Mouse (Mus musculus) heart, embryonic 16.5 days (tissue): ENCODE results near the gene Adamts9. TPM values are rescaled to one million over a fixed set of nuclear protein-coding genes. Genes with fewer than 3 reads are reported as not detected.

Experiments used
- ATAC-seq: fragments of 200-750 bp; cut with Nextera tagmentation; replicated peaks from 2 replicates; pipeline ENCODE4 v1.8.0; 2017; ENCODE audit warnings: moderate number of reproducible peaks; ENCODE audit not compliant: insufficient read depth, low FRiP score; ENCODE audit errors: extremely low read depth
- H3K27ac ChIP-seq: fragments of 300-500 bp; sonication (generic); 2 replicates; pipeline ENCODE4 v1.5.1; 2014; ENCODE audit warnings: mild to moderate bottlenecking, low read length, control low read depth, moderate library complexity
- H3K27me3 ChIP-seq: fragments of 300-500 bp; sonication (generic); 2 replicates; pipeline ENCODE4 v1.6.1; 2014; ENCODE audit warnings: low read length, mixed read lengths; ENCODE audit not compliant: control insufficient read depth, insufficient read depth
- H3K36me3 ChIP-seq: fragments of 300-500 bp; sonication (generic); 2 replicates; pipeline ENCODE4 v1.6.1; 2014; ENCODE audit not compliant: control insufficient read depth, insufficient read depth
- H3K4me1 ChIP-seq: fragments of 300-500 bp; sonication (generic); 2 replicates; pipeline ENCODE4 v1.6.1; 2014; ENCODE audit warnings: low read length, mixed read lengths; ENCODE audit not compliant: control insufficient read depth, insufficient read depth
- H3K4me2 ChIP-seq: fragments of 300-500 bp; sonication (generic); 2 replicates; pipeline ENCODE4 v1.6.1; 2014; ENCODE audit warnings: low read depth, mild to moderate bottlenecking, control low read depth, low read length
- H3K4me3 ChIP-seq: fragments of 300-500 bp; sonication (generic); 2 replicates; pipeline ENCODE4 v1.5.1; 2014; ENCODE audit warnings: mild to moderate bottlenecking, control low read depth, low read length
- H3K9ac ChIP-seq: fragments of 300-500 bp; sonication (generic); 2 replicates; pipeline ENCODE4 v1.6.1; 2014; ENCODE audit warnings: low read length, control low read depth
- H3K9me3 ChIP-seq: fragments of 300-500 bp; sonication (generic); replicated peaks from 2 replicates; pipeline ENCODE4 v1.6.1; 2016; ENCODE audit warnings: low read length; ENCODE audit not compliant: control insufficient read depth
- WGBS: fragments of 180-500 bp; shearing (Covaris S2); extraction: QIAGEN DNeasy Blood & Tissue Kit; methylation state at CpG from one replicate; pipeline ENCODE4 v1.1.7; 2014; 5-methylcytosine and 5-hydroxymethylcytosine counted together
- polyA plus RNA-seq: library from polyadenylated mRNA; unstranded; fragments of >200 nt; fragmentation: Nextera tagmentation; extraction: Ambion mirVana; gene quantifications from 2 replicates; pipeline ENCODE4 v1.2.1, GENCODE M21; 2015

Gene Adamts9
- polyA plus RNA-seq, 1 experiment from 2014 or later = 6.3 TPM

- no peaks in the 10 kb centered on the region for H3K27me3 ChIP-seq
- WGBS = 25% methylated on average over 7 of the region's 7 CpGs
- no peak for ATAC-seq
- no peaks in the 10 kb centered on the region for H3K9me3 ChIP-seq
- H3K4me3 ChIP-seq = no peak overlapping the region
- peaks cover 2% of the 10 kb centered on the region; the same call in 1 of the 2 replicates for H3K4me1 ChIP-seq
- H3K4me2 ChIP-seq = no peak overlapping the region
- H3K36me3 ChIP-seq = no peaks in the 10 kb centered on the region
- H3K9ac ChIP-seq = no peak overlapping the region
- no peak overlapping the region for H3K27ac ChIP-seq
These were observed 215.8 kb downstream of the Adamts9 start for GRCm38 (mm10) chr6:92727351-92727986.

DNA sequence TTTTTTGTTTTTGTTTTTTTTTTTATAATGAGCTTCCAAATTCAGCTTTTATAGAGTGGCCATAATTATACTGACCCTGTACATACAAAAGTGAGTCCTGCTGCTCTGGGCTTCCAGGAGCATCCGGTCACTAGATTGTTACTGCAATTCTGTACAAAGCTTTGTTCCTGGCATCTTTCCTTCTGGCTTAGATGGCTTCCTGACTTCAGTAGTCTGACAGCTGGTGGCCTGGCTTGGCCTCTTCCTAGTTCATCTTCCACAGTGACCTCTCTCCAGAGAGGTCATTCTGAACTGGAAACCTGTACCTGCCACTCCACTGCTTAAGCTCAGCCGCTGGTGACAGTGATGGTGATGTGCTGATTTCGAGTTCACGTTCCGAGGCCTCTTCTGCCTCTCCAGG is 217.2 kb downstream of the Adamts9 start:
- 63% methylated on average over 5 of the region's 5 CpGs for WGBS
- Histone ChIP-seq H3K27me3 (no peaks in the 10 kb centered on the region), H3K9me3 (no peaks in the 10 kb centered on the region), H3K4me3 (no peak overlapping the region), H3K4me1 (peaks cover 2% of the 10 kb centered on the region; the same call in 1 of the 2 replicates), H3K36me3 (no peaks in the 10 kb centered on the region), H3K9ac (no peak overlapping the region), H3K4me2 (no peak overlapping the region), H3K27ac (no peak overlapping the region)
- ATAC-seq = no peak

DNA sequence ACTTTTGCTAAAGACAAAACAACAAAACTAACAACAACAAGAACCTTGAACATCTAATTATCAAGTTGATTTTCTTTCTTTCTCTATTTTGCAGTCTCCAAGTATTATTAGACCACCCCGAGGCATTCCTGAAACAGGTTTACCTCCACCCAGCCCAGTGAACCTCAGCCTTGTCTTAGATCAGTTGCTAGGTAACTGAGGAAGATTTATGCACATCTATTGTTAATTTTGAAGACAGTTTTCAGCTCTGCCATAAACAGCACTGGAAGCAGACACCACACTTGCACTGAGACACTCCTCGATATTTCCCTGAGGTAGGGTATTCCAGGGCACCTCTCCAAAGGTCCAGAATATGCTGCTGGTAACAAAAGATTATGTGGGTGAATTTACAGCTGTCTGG is 218.9 kb downstream of the Adamts9 start:
- Histone ChIP-seq H3K36me3 (no peaks in the 10 kb centered on the region), H3K4me2 (no peak overlapping the region), H3K9me3 (no peaks in the 10 kb centered on the region), H3K27me3 (no peaks in the 10 kb centered on the region), H3K9ac (no peak overlapping the region), H3K4me3 (no peak overlapping the region), H3K27ac (no peak overlapping the region), H3K4me1 (peaks cover 2% of the 10 kb centered on the region; the same call in 1 of the 2 replicates)
- ATAC-seq = no peak
- 75% methylated on average over 2 of the region's 2 CpGs for WGBS

Other genes starting within 250 kb of the Adamts9 start
- gene Prickle2, start 237.3 kb downstream of the Adamts9 start, polyA plus RNA-seq = 4.2 and 4.7 TPM in 2 replicates
- 2.3 and 2.5 TPM in 2 replicates for gene A730049H05Rik, start 127.0 kb downstream of the Adamts9 start, polyA plus RNA-seq
- 0.31 and 0.34 TPM in 2 replicates for gene Gm15737, start 74.1 kb downstream of the Adamts9 start, polyA plus RNA-seq